Mouse (Mus musculus) left cerebral cortex, postnatal 4 days (tissue): ENCODE data around the gene Mxi1. TPM values are rescaled to one million over a fixed set of nuclear protein-coding genes. Genes with fewer than 3 reads are reported as not detected.

Experiments
- DNase-seq: peaks from one replicate; pipeline ENCODE4 v3.0.0-alpha.2; 2022
- intact Hi-C: fragments of 180-260 bp; cut with DNase I; formaldehyde crosslinking; loops from one replicate; pipeline ENCODE4 v1.15.1; 2025
- total RNA-seq, 2 experiments: library from RNA; stranded (reverse); gene quantifications; 2 replicates each; pipeline ENCODE4 v1.2.3; 2021

Gene Mxi1
- total RNA-seq, 2 experiments from 2014 or later, result 32.5 to 34.7 TPM

- intact Hi-C loops, result no loop called here
- no peak for DNase-seq
Measured at GRCm38 (mm10) chr19:53320264-53321110, 10.2 kb downstream of the Mxi1 start.

GRCm38 (mm10) chr19:53321273-53321672 lies 11.0 kb downstream of the Mxi1 start:
- intact Hi-C loops, result no loop called here
- no peak for DNase-seq

GRCm38 (mm10) chr19:53322438-53323048 lies 12.2 kb downstream of the Mxi1 start:
- intact Hi-C loops, result no loop called here
- DNase-seq, result no peak

GRCm38 (mm10) chr19:53324866-53325265 lies 14.5 kb downstream of the Mxi1 start:
- no peak for DNase-seq
- intact Hi-C loops, result no loop called here

GRCm38 (mm10) chr19:53325578-53326295 lies 15.4 kb downstream of the Mxi1 start:
- intact Hi-C loops, result no loop called here
- DNase-seq, result peak; percentile 47

- intact Hi-C loops, result no loop called here
- peak; percentile 19 for DNase-seq
Measured at GRCm38 (mm10) chr19:53328116-53328515, 17.8 kb downstream of the Mxi1 start.

GRCm38 (mm10) chr19:53329221-53329991 lies 19.1 kb downstream of the Mxi1 start:
- intact Hi-C loops, result no loop called here
- DNase-seq, result peak; percentile 94

GRCm38 (mm10) chr19:53329992-53330381 lies 19.7 kb downstream of the Mxi1 start:
- intact Hi-C loops, result no loop called here
- DNase-seq, result peak; percentile 81

GRCm38 (mm10) chr19:53331882-53332500 lies 21.7 kb downstream of the Mxi1 start:
- no peak for DNase-seq
- intact Hi-C loops, result no loop called here

GRCm38 (mm10) chr19:53333730-53334129 lies 23.4 kb downstream of the Mxi1 start:
- DNase-seq, result no peak
- intact Hi-C loops, result no loop called here

- no peak for DNase-seq
- intact Hi-C loops, result no loop called here
Measured at GRCm38 (mm10) chr19:53335241-53335640, 24.9 kb downstream of the Mxi1 start.

GRCm38 (mm10) chr19:53340423-53340822 lies 30.1 kb downstream of the Mxi1 start:
- intact Hi-C loops, result no loop called here
- no peak for DNase-seq

- intact Hi-C loops, result no loop called here
- no peak for DNase-seq
Measured at GRCm38 (mm10) chr19:53343174-53343881, 33.0 kb downstream of the Mxi1 start.

- intact Hi-C loops, result no loop called here
- DNase-seq, result no peak
Measured at GRCm38 (mm10) chr19:53344062-53344461, 33.7 kb downstream of the Mxi1 start.

GRCm38 (mm10) chr19:53345766-53346165 lies 35.4 kb downstream of the Mxi1 start:
- DNase-seq, result no peak
- intact Hi-C loops, result no loop called here

GRCm38 (mm10) chr19:53353864-53354263 lies 43.5 kb downstream of the Mxi1 start:
- no peak for DNase-seq
- intact Hi-C loops, result no loop called here

- intact Hi-C loops, result no loop called here
- no peak for DNase-seq
Measured at GRCm38 (mm10) chr19:53354271-53355000, 44.1 kb downstream of the Mxi1 start.

- intact Hi-C loops, result no loop called here
- DNase-seq, result peak; percentile 60
Measured at GRCm38 (mm10) chr19:53355065-53355464, 44.7 kb downstream of the Mxi1 start.
